Mouse (Mus musculus) gastrocnemius, postnatal 14 days (tissue): ENCODE results near the gene Il9r. TPM values are rescaled to one million over a fixed set of nuclear protein-coding genes. Genes with fewer than 3 reads are reported as not detected.
A peak's percentile ranks its signal among the peaks of the same experiment; 100 is the strongest.

Experiments
- DNase-seq: peaks from one replicate; pipeline ENCODE4 v3.0.0; 2021; ENCODE audit warnings: mixed read lengths
- intact Hi-C: fragments of 180-260 bp; cut with DNase I; formaldehyde crosslinking; loops from one replicate; pipeline ENCODE4 v1.15.1; 2025; ENCODE audit warnings: low total_unique reads
- total RNA-seq, 2 experiments: library from RNA; stranded (reverse); gene quantifications; 2 replicates each; pipeline ENCODE4 v1.2.3; 2021

Il9r gene
- total RNA-seq, 2 experiments from 2014 or later: 0.31 TPM; not detected in 1

- peak; percentile 83 for DNase-seq
- intact Hi-C loops: loop anchor here (5.0 kb wide), 1 partner anchor 140 kb away; no protein-coding TSS in a partner anchor
Observed at GRCm38 (mm10) chr11:32181973-32182868, 17.9 kb downstream of the Il9r start.

GRCm38 (mm10) chr11:32181246-32181645 lies 18.8 kb downstream of the Il9r start:
- DNase-seq: no peak
- intact Hi-C loops: loop anchor here (5.0 kb wide), 1 partner anchor 141 kb away; no protein-coding TSS in a partner anchor

DNA sequence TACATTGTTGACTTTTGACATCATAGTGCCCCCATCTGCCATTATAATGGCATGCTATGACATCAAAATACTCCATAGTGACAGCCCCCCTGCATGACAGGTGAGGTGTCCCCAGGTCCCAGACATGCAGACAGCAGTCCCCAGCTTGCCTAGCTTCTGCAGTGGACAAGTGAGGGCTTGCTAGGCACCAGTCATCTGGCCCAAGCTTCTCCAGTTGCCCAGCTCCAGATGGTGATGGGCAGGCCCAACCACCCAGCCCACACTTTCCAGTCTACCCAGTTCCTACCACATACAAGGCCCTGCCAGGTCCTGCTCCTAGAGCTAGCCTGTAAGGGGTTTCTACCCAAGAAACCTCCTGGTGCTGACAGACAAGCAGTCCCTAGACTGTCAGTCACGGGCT lies 21.6 kb downstream of the Il9r start:
- DNase-seq: no peak
- intact Hi-C loops: no loop called here

GRCm38 (mm10) chr11:32166683-32167082 lies 33.4 kb downstream of the Il9r start:
- intact Hi-C loops: no loop called here

DNA sequence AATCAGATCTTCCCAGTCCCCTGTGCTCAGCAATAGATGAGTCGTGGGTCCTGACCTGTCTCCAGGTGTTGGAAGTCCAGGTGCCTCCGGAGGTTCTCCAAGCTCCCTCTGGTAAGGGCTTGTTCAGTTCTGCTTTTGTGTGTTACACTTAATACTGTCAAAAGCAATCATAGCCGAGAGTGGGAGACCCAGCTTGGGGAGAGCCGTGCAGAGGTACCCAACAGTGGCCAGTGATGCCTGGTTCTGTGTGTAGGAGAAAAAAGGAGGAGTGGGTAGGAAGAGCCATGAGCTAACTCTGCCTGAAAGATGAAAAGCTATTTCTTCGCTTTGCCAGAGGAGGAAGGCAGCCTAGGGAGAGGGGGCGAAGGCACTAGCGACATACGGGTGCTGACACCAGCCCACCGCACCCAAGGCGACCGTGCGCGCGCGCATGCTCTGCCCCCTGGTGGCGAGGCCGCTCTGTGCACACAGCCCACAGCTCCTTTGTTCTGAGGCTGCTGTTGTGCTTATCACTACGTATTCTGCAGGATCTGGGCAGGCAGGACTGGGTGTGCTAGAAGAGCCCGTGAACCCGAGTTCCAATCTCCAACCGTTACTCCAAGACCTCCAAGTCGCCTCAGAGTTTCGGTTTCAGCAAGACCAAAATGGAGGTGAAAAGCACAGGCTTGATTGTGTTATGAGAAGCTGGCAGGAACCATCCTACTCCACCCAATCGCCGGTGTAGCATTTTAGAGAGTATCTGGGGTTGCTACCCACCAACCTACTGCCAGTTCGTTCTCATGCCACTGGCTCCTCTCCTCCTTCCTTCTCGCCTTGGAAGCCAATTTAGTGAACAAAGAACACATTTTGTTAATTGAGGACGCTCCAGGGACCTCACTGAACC lies 37.9 kb downstream of the Il9r start:
- intact Hi-C loops: loop anchor here (5.0 kb wide), 1 partner anchor 165 kb away; no protein-coding TSS in a partner anchor
- peak; percentile 67 for DNase-seq

More at GRCm38 (mm10) chr11:32166683-32167082, 33.4 kb downstream of the Il9r start:
- DNase-seq: no peak

GRCm38 (mm10) chr11:32161500-32161899 lies 38.6 kb downstream of the Il9r start:
- no peak for DNase-seq

DNA sequence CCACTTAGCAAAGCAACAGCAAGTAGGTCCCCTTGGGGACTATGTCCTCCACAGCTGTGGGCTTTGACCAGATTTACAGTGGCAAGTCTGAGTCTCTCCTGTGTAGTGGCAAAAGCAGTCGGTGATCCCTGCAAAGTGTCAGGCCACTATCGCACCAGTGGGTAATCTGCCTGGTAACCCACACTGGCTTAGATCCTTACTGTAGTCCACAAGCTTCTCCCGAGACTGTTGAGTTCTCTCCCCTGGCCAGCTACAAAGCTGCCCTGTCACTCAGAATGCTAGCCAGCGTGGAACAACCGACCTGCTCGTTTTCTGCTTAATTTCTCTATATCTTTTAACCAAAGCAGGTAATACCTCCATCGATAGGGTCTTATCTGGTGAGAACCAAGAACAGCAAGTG lies 39.7 kb downstream of the Il9r start:
- no peak for DNase-seq
- intact Hi-C loops: loop anchor here (5.0 kb wide), 1 partner anchor 163 kb away; no protein-coding TSS in a partner anchor

More at GRCm38 (mm10) chr11:32161500-32161899, 38.6 kb downstream of the Il9r start:
- intact Hi-C loops: loop anchor here (5.0 kb wide), 1 partner anchor 164 kb away; no protein-coding TSS in a partner anchor

- intact Hi-C loops: no loop called here
- DNase-seq: no peak
Observed at GRCm38 (mm10) chr11:32159176-32159575, 40.9 kb downstream of the Il9r start.

DNA sequence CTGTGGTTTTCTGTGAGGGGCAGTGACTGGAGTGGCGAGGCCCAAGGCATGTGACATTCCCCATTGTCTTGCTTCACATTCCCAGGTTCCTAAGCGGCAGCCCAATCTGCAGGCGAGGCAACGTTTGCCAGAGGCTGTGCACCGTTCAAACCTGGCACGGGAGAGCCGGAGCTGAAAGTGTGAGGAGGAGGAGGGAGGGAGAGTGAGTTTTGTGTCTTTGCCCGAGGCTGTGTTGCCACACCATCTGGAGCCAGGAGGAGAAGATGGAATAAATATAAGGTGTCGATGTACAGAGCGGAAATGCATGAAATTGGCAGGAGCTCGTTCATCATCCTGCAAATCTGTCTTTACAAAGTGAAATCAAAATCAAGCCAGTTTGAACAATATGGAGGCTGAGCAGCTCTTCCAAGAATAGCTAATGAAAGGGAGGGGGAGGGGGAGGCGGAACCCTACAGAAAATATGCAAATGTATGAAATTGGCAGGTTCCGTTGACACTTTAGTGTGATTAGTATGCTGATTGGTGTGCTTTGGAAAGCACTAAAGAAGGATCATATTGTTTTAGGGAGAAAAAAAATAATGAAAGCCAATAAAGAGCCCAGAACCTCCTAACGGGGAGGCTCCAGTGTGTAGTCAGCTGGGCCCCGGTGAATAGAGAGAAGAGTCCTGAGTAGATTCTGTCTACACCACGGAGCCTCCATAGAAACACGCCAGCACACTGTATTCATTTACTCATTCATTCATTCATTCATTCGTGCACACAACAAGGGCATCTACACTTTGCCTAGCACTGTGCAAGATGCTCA lies 42.1 kb downstream of the Il9r start:
- no peak for DNase-seq
- intact Hi-C loops: no loop called here

DNA sequence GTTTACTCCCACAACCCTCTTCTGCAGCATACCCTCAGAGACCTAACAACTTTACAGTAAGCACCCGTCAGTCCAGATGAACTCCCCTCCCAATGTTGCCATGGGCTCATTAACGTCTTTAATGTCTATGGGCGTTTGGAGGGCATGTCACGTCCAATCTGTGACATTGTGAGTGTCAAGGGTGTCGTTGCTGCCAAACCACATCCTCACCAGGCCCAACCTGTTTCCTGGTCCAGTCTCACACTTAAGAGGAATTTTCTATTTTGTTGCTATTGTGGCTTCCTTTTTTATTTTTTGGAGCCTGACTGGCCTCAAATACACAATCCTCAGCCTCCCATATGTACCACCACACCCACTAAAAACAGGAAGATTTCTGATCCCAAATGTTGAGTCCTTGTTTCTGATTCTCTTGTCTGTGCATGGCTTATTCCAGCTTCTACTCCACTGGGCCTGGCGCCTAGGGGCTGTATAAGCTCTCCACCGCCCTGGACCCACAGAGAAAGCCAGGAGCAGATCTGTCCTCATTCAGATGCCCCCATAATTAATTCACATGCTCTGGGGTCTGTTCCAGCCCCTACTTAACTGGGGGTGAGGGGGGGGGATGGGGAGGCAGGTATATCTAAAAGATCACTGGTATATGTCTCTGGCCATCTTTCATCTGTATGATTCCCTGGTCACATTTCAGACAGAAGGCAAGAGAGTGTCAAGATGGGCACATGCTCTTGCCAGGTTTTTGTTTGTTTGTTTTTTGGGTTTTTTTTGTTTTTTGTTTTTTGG lies 43.0 kb downstream of the Il9r start:
- intact Hi-C loops: no loop called here
- DNase-seq: no peak

DNA sequence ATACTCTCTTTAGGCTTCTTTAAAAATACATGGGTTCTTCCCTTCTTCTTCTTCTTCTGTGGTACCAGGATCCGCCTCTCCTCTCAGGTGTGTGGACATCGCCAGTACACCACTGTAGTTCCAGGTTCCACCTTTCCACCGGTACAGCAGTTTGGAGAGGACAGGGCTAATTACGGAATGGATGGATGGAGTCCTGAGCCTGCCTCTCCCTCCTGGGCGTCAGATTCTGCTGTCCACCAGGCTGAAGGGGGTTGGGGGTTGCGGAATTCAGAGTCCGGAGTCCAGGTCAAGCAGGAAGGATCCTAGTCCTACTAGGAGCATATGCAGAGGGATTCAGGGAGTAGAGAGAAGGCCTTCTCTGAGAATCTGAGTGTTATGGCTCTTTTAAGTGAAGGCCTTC lies 46.9 kb downstream of the Il9r start:
- no peak for DNase-seq
- intact Hi-C loops: no loop called here

DNA sequence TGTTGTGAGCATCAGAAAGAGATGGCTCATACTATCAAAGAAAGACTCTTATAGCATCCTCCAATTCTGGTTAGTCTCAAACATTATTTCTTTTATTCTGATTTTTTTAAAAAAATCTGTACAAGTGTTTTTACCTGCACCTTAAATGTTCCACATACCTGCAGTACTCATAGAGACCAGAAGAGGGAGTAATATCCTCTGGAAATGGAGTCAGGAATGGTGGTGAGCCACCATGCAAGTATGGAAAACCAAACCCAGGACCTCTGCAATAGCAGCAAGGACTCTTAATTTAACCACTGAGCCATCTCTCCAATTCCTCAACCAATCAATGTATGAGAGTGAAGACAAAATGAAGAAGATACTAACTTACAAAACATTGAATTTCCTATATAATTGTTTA lies 47.3 kb downstream of the Il9r start:
- intact Hi-C loops: no loop called here
- no peak for DNase-seq

GRCm38 (mm10) chr11:32151243-32151642 lies 48.8 kb downstream of the Il9r start:
- intact Hi-C loops: no loop called here
- no peak for DNase-seq

DNA sequence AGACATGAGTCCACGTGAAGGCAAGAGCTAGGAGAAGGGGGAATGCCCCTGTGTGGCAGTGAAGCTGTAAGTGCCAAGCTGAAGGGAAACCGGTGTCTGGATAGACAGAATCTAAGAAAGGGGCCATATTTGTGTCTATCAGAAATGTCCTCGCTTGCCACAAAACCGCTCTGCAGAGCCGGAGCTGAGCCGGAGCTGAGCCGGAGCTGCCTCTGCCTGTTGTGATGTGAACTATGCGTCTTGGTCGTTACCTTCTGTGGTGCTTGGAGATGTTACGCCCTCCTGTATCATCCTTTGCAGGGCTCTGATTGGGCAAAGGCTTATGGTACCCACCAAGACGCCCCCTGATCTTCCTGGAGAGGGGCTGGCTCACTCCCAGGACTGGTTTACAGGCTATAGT lies 50.5 kb downstream of the Il9r start:
- no peak for DNase-seq
- intact Hi-C loops: no loop called here

- no peak for DNase-seq
- intact Hi-C loops: no loop called here
Observed at GRCm38 (mm10) chr11:32142771-32143170, 57.3 kb downstream of the Il9r start.

GRCm38 (mm10) chr11:32141627-32142586 lies 58.2 kb downstream of the Il9r start:
- DNase-seq: no peak
- intact Hi-C loops: no loop called here

- intact Hi-C loops: no loop called here
- peak; percentile 49 for DNase-seq
Observed at GRCm38 (mm10) chr11:32141034-32141433, 59.0 kb downstream of the Il9r start.
